Mouse (Mus musculus): ENCODE results near the gene Pigu. TPM values are rescaled to one million over a fixed set of nuclear protein-coding genes. Genes with fewer than 3 reads are reported as not detected.
A peak's percentile ranks its signal among the peaks of the same experiment; 100 is the strongest.

Pigu gene
- polyA plus RNA-seq, 1 experiment from 2014 or later: 19.9 TPM

- no peaks in the 10 kb centered on the region for H3K9me3 ChIP-seq (replicated peaks)
- H3K4me2 ChIP-seq: peak within 1 kb of the TSS; percentile 84
- H3K27ac ChIP-seq (replicated peaks): peak within 1 kb of the TSS; percentile 78
- H3K27me3 ChIP-seq: no peaks in the 10 kb centered on the region
- H3K4me3 ChIP-seq (replicated peaks): peak within 1 kb of the TSS; percentile 99
- under 1% methylated on average over 50 of the region's 50 CpGs for WGBS (ENCODE audit: insufficient replicate concordance)
- peak; percentile 99 for ATAC-seq (ENCODE audit: insufficient read depth)
- peaks cover 27% of the 10 kb centered on the region for H3K4me1 ChIP-seq (replicated peaks)
- H3K36me3 ChIP-seq (replicated peaks): no peaks in the 10 kb centered on the region
- H3K9ac ChIP-seq: peak within 1 kb of the TSS; percentile 90
Measured at GRCm38 (mm10) chr2:155236362-155236992, 120.8 kb downstream of the Pigu start, which contains the start of gene Dynlrb1. Dynlrb1 (plus strand) TSS chr2:155236533.

- Histone ChIP-seq H3K4me1 (replicated peaks) (peaks cover 22% of the 10 kb centered on the region), H3K27me3 (no peaks in the 10 kb centered on the region), H3K4me3 (replicated peaks) (peak overlapping the region; percentile 99), H3K9ac (peak overlapping the region; percentile 90), H3K27ac (replicated peaks) (peak overlapping the region; percentile 78; the same call in 1 of the 2 replicates), H3K36me3 (replicated peaks) (no peaks in the 10 kb centered on the region), H3K4me2 (peak overlapping the region; percentile 84), H3K9me3 (replicated peaks) (no peaks in the 10 kb centered on the region)
- ATAC-seq (ENCODE audit: insufficient read depth): peak; percentile 78
- WGBS (ENCODE audit: insufficient replicate concordance): 7% methylated on average over 13 of the region's 13 CpGs
Measured at GRCm38 (mm10) chr2:155235746-155236361, 121.4 kb downstream of the Pigu start.

MicroRNAs within 50 kb of the gene (microRNA counts, 519-probe panel; counts per million panel counts)
- microRNA mmu-miR-695: 2,467 counts per million, percentile 44 among the panel's probes with 10 or more counts

Small RNAs within 50 kb of the gene (microRNA-seq; reads per million reads assigned to microRNA genes)
- gene Mir695: not detected

Other genes with a start within 250 kb of the Pigu start
- gene Itch, start 223.9 kb downstream of the Pigu start, polyA plus RNA-seq (2015; fragmentation: Nextera tagmentation; extraction: Ambion mirVana): 16.0 and 17.2 TPM in 2 replicates
- 117 and 119 TPM in 2 replicates for gene Dynlrb1, start 120.9 kb downstream of the Pigu start, polyA plus RNA-seq (2015; fragmentation: Nextera tagmentation; extraction: Ambion mirVana)
- gene Map1lc3a, start 81.1 kb downstream of the Pigu start, polyA plus RNA-seq (2015; fragmentation: Nextera tagmentation; extraction: Ambion mirVana): 22.2 and 27.7 TPM in 2 replicates
- gene Trp53inp2, start 23.6 kb upstream of the Pigu start, polyA plus RNA-seq (2015; fragmentation: Nextera tagmentation; extraction: Ambion mirVana): 4.1 and 4.6 TPM in 2 replicates
- 4.7 and 5.0 TPM in 2 replicates for gene Ncoa6, start 116.5 kb upstream of the Pigu start, polyA plus RNA-seq (2015; fragmentation: Nextera tagmentation; extraction: Ambion mirVana)
- gene Acss2, start 160.5 kb upstream of the Pigu start, polyA plus RNA-seq (2015; fragmentation: Nextera tagmentation; extraction: Ambion mirVana): 24.4 and 25.6 TPM in 2 replicates
- gene Ggt7, start 160.8 kb upstream of the Pigu start, polyA plus RNA-seq (2015; fragmentation: Nextera tagmentation; extraction: Ambion mirVana): 0.29 and 0.36 TPM in 2 replicates
- gene Gss, start 235.4 kb upstream of the Pigu start, polyA plus RNA-seq (2015; fragmentation: Nextera tagmentation; extraction: Ambion mirVana): 73.4 and 88.1 TPM in 2 replicates

All from liver, embryonic 15.5 days (tissue).